11 mouse cellular contexts compared by ENCODE assay signal in genomic region chr4:142209884-142210283, GRCm38 (mm10). TPM values are rescaled to one million over a fixed set of nuclear protein-coding genes. Genes with fewer than 3 reads are reported as not detected.
DNase-seq lines count a peak whose midpoint lies in the region; ATAC-seq lines count a peak whose summit lies in the region.
"Had no signal": no experiment of that assay in that cellular context is flagged by ENCODE, and none has a peak within 500 bp of the region (broad histone marks: within the 10 kb centered on the region; RNA-seq: fewer than 3 reads in every experiment).

No protein-coding gene starts in this region.

- peaks cover 14% of the 10 kb centered on the region; the same call in 1 of the 2 replicates for H3K36me3 ChIP-seq in heart, embryonic 12.5 days
- H3K36me3 ChIP-seq in kidney, embryonic 15.5 days = peaks cover 25% of the 10 kb centered on the region

- DNase-seq in thymus, postnatal 14 days = peak; percentile 5
- no peak for DNase-seq in thymus, adult 18-20 months
- DNase-seq in c-Kit-positive CD71-positive TER-119-positive erythroid progenitor cells, embryonic 14.5 days (ENCODE audit: low spot score) = no peak
- DNase-seq in urinary bladder, adult 18-20 months (ENCODE audit: low spot score in 2 of 2) = no peak
- DNase-seq: cerebellum, adult 18-20 months; lung, adult 18-20 months; right cerebral cortex, postnatal 14 days had no signal

- H3K27ac ChIP-seq in heart, embryonic 12.5 days (ENCODE audit: poor library complexity, severe bottlenecking) = no peak overlapping the region; the same call in 1 of the 2 replicates
- peak overlapping the region; percentile 74 for H3K27ac ChIP-seq in kidney, embryonic 15.5 days

- H3K9ac ChIP-seq in heart, embryonic 12.5 days = no peak overlapping the region
- no peak overlapping the region for H3K9ac ChIP-seq in kidney, embryonic 15.5 days

- H3K27me3 ChIP-seq in heart, embryonic 12.5 days (replicated peaks) = no peaks in the 10 kb centered on the region
- H3K27me3 ChIP-seq in kidney, embryonic 15.5 days = no peaks in the 10 kb centered on the region

- no peaks in the 10 kb centered on the region for H3K9me3 ChIP-seq in heart, embryonic 12.5 days (replicated peaks)
- no peaks in the 10 kb centered on the region for H3K9me3 ChIP-seq in kidney, embryonic 15.5 days (replicated peaks)

- peaks cover 34% of the 10 kb centered on the region for H3K4me1 ChIP-seq in heart, embryonic 12.5 days (replicated peaks)
- peaks cover 54% of the 10 kb centered on the region for H3K4me1 ChIP-seq in kidney, embryonic 15.5 days

- ATAC-seq in heart, embryonic 12.5 days (ENCODE audit: insufficient number of reproducible peaks, low FRiP score) = no peak; the same call in 1 of the 2 replicates
- ATAC-seq in kidney, embryonic 15.5 days (replicated peaks; ENCODE audit: low FRiP score) = 0 out of 2 replicates have a peak, but pooled peaks have one; percentile 8
- no peak for ATAC-seq in megakaryocyte-erythroid progenitor cell, adult 5-6 weeks (replicated peaks; ENCODE audit: low FRiP score, low TSS enrichment, poor library complexity, severe bottlenecking)

- H3K4me2 ChIP-seq in heart, embryonic 12.5 days = peak overlapping the region; percentile 12; the same call in 1 of the 2 replicates
- 0 out of 2 replicates have a peak overlapping the region, but pooled peaks have one; percentile 8 for H3K4me2 ChIP-seq in kidney, embryonic 15.5 days

- WGBS in heart, embryonic 12.5 days = 30% methylated on average over 9 of the region's 9 CpGs
- WGBS in kidney, embryonic 15.5 days = 35% methylated on average over 9 of the region's 9 CpGs

- no peak overlapping the region for H3K4me3 ChIP-seq in heart, embryonic 12.5 days
- no peak overlapping the region for H3K4me3 ChIP-seq in kidney, embryonic 15.5 days (replicated peaks)
- H3K4me3 ChIP-seq: myocyte had no signal

RNA-seq across cellular contexts. Expression of gene Kazn, which starts 29.3 kb away (rescaled TPM):
- 8.6 and 9.2 TPM in 2 replicates for polyA plus RNA-seq in heart, embryonic 12.5 days (2016; fragmentation: Nextera tagmentation; extraction: Ambion mirVana)
- 15.9 and 16.4 TPM in 2 replicates for polyA plus RNA-seq in kidney, embryonic 15.5 days (2015; fragmentation: Nextera tagmentation; extraction: Ambion mirVana)
- total RNA-seq in megakaryocyte-erythroid progenitor cell, adult 5-6 weeks (2014; fragmentation: Nextera tagmentation) = 0.45 and 2.0 TPM in 2 replicates
- 3.0 TPM in 1 of 2 replicates, not detected in the other for total RNA-seq in megakaryocyte-erythroid progenitor cell, adult 5-6 weeks (2017)
- polyA plus RNA-seq: myocyte had no signal
